Mouse (Mus musculus) embryonic facial prominence, embryonic 14.5 days (tissue): ENCODE results near the gene Gpr155. TPM values are rescaled to one million over a fixed set of nuclear protein-coding genes. Genes with fewer than 3 reads are reported as not detected.

Experiments used
- ATAC-seq: fragments of 200-750 bp; cut with Nextera tagmentation; 2 replicates; pipeline ENCODE4 v1.8.0; 2017; ENCODE audit warnings: low read depth, moderate number of reproducible peaks, moderate TSS enrichment
- DNase-seq: peaks from one replicate; pipeline ENCODE4 v3.0.0-alpha.2; 2015; ENCODE audit warnings: low spot score
- H3K27ac ChIP-seq: fragments of 300-500 bp; sonication (generic); replicated peaks from 2 replicates; pipeline ENCODE4 v1.5.1; 2014; ENCODE audit warnings: low read depth, mild to moderate bottlenecking, low read length, moderate library complexity
- H3K27me3 ChIP-seq: fragments of 300-500 bp; sonication (generic); replicated peaks from 2 replicates; pipeline ENCODE4 v1.6.1; 2014; ENCODE audit warnings: low read length; ENCODE audit not compliant: control insufficient read depth, insufficient read depth
- H3K36me3 ChIP-seq: fragments of 300-500 bp; sonication (generic); 2 replicates; pipeline ENCODE4 v1.6.1; 2014; ENCODE audit warnings: low read length, mixed read lengths; ENCODE audit not compliant: control insufficient read depth, insufficient read depth
- H3K4me1 ChIP-seq: fragments of 300-500 bp; sonication (generic); 2 replicates; pipeline ENCODE4 v1.6.1; 2014; ENCODE audit warnings: antibody characterized with exemption, low read length; ENCODE audit not compliant: control insufficient read depth, insufficient read depth
- H3K4me2 ChIP-seq: fragments of 300-500 bp; sonication (generic); 2 replicates; pipeline ENCODE4 v1.6.1; 2014; ENCODE audit warnings: low read depth, mild to moderate bottlenecking, low read length, moderate library complexity, mixed read lengths
- H3K4me3 ChIP-seq: fragments of 300-500 bp; sonication (generic); 2 replicates; pipeline ENCODE4 v1.5.1; 2014; ENCODE audit warnings: low read depth, mild to moderate bottlenecking, low read length
- H3K9ac ChIP-seq: fragments of 300-500 bp; sonication (generic); 2 replicates; pipeline ENCODE4 v1.6.1; 2014; ENCODE audit warnings: low read depth, mild to moderate bottlenecking, low read length, moderate library complexity, mixed read lengths
- H3K9me3 ChIP-seq: fragments of 300-500 bp; sonication (generic); 2 replicates; pipeline ENCODE4 v1.6.1; 2016; ENCODE audit warnings: low read length; ENCODE audit not compliant: control insufficient read depth
- WGBS: fragments of 180-500 bp; shearing (Covaris S2); extraction: QIAGEN DNeasy Blood & Tissue Kit; methylation state at CpG from one replicate; pipeline ENCODE4 v1.1.7; 2014; 5-methylcytosine and 5-hydroxymethylcytosine counted together
- polyA plus RNA-seq: library from polyadenylated mRNA; unstranded; fragments of >200 nt; fragmentation: Nextera tagmentation; extraction: Ambion mirVana; gene quantifications from 2 replicates; pipeline ENCODE4 v1.2.1, GENCODE M21; 2014

Gpr155 gene
- 7.1 and 7.9 TPM in 2 replicates for polyA plus RNA-seq

GRCm38 (mm10) chr2:73386356-73387046 is at the start of gene Gpr155:
Gpr155 (minus strand) TSS chr2:73386572.
- DNase-seq, result peak; percentile 99
- Histone ChIP-seq H3K36me3 (no peaks in the 10 kb centered on the region), H3K27me3 (no peaks in the 10 kb centered on the region), H3K9ac (peak within 1 kb of the TSS; percentile 67), H3K9me3 (no peaks in the 10 kb centered on the region), H3K27ac (peak within 1 kb of the TSS; percentile 81), H3K4me1 (peaks cover 3% of the 10 kb centered on the region; the same call in 1 of the 2 replicates), H3K4me2 (peak within 1 kb of the TSS; percentile 98), H3K4me3 (peak within 1 kb of the TSS; percentile 75)
- ATAC-seq, result peak; percentile 98
- WGBS, result 0% methylated on average over 23 of the region's 44 CpGs

GRCm38 (mm10) chr2:73435847-73436246 is 49.5 kb upstream of the Gpr155 start:
- no peaks in the 10 kb centered on the region for H3K27me3 ChIP-seq
- H3K9ac ChIP-seq, result no peak overlapping the region
- H3K36me3 ChIP-seq, result peaks cover 77% of the 10 kb centered on the region
- no peak overlapping the region for H3K4me2 ChIP-seq
- H3K9me3 ChIP-seq, result no peaks in the 10 kb centered on the region
- DNase-seq (no peak), ATAC-seq (no peak)
- no peak overlapping the region for H3K27ac ChIP-seq
- 93% methylated on average over 2 of the region's 2 CpGs for WGBS
- no peak overlapping the region for H3K4me3 ChIP-seq
- H3K4me1 ChIP-seq, result peaks cover 7% of the 10 kb centered on the region

- H3K27ac ChIP-seq, result peak overlapping the region; percentile 76
- H3K9ac ChIP-seq, result peak overlapping the region; percentile 5; the same call in 1 of the 2 replicates
- H3K4me2 ChIP-seq, result peak overlapping the region; percentile 45
- H3K9me3 ChIP-seq, result no peaks in the 10 kb centered on the region
- H3K4me3 ChIP-seq, result no peak overlapping the region; the same call in 1 of the 2 replicates
- peaks cover 7% of the 10 kb centered on the region for H3K4me1 ChIP-seq
- ATAC-seq (peak; percentile 60), DNase-seq (peak; percentile 82)
- WGBS, result 17% methylated on average over 14 of the region's 14 CpGs
- H3K36me3 ChIP-seq, result peaks cover 47% of the 10 kb centered on the region
- no peaks in the 10 kb centered on the region for H3K27me3 ChIP-seq
These were observed 45.6 kb upstream of the Gpr155 start for GRCm38 (mm10) chr2:73431959-73432396.

DNA sequence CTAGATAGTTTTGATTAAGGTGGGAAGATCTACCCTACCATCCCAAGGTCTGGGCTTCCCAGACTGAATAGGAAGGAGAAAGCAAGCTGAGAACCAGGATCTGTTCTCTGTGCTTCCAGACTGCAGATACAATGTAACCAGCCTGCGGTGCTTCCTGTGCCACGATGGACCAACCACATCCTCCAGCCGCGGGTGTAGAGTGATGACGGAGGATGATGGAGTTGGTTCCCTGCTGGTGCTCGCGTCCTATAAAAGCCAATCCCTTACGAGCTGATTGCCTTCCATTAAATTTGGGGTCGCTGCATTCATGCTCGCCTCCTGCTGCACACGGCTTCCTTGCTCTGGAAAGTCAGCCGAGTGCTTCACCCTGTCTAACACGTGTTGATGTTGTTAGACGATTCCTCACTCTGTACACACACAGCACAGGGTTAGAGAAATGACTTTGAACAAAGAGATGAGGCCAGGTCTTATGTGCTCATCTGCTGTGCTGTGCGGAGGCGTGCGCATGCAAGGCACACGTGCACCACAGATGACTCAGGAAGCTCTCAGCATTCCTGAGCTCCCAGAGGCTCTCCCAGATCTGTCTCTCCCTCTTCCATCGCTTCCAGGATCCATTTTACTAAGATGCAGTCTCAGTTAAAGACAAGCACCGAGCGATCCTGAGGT is 42.6 kb upstream of the Gpr155 start:
- ATAC-seq (peak; percentile 83; the same call in 1 of the 2 replicates), DNase-seq (peak; percentile 78)
- Histone ChIP-seq H3K27ac (peak overlapping the region; percentile 69), H3K9ac (no peak overlapping the region), H3K4me2 (no peak overlapping the region), H3K36me3 (peaks cover 19% of the 10 kb centered on the region), H3K9me3 (no peaks in the 10 kb centered on the region), H3K27me3 (no peaks in the 10 kb centered on the region), H3K4me3 (no peak overlapping the region), H3K4me1 (peaks cover 7% of the 10 kb centered on the region)
- WGBS, result 45% methylated on average over 21 of the region's 21 CpGs

- ATAC-seq, result no peak
- 36% methylated on average over 1 of the region's 1 CpGs for WGBS
- H3K36me3 ChIP-seq, result 0 out of 2 replicates have a peak, but pooled peaks cover 6% of the 10 kb centered on the region
- no peak for DNase-seq
- H3K9me3 ChIP-seq, result no peaks in the 10 kb centered on the region
- no peak overlapping the region for H3K4me3 ChIP-seq
- no peaks in the 10 kb centered on the region for H3K27me3 ChIP-seq
- no peak overlapping the region for H3K9ac ChIP-seq
- H3K4me1 ChIP-seq, result peaks cover 6% of the 10 kb centered on the region
- no peak overlapping the region for H3K4me2 ChIP-seq
- H3K27ac ChIP-seq, result no peak overlapping the region
These were observed 40.9 kb upstream of the Gpr155 start for GRCm38 (mm10) chr2:73427293-73427692.

DNA sequence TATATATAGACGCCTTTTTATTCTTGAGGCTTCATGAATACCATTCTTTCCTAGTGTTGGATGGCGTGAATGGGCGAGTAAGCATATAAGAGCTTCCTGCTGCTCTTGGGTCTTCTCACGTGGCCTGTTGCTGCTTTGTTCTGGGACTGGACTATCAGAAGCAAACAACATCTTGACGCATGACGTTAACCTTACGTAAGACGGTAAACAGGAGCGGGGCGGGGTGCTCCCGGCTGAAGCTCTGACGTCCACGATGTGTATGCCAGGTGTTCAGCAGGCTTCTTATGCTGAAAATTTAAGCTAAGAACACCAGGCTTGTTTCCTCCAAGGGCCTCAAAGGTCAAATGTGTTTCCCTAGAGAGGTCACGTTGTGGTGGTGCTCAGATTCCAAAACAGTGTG is 39.5 kb upstream of the Gpr155 start:
- no peaks in the 10 kb centered on the region for H3K27me3 ChIP-seq
- H3K9ac ChIP-seq, result no peak overlapping the region
- H3K36me3 ChIP-seq, result 0 out of 2 replicates have a peak, but pooled peaks cover 2% of the 10 kb centered on the region
- DNase-seq (no peak), ATAC-seq (no peak)
- no peak overlapping the region for H3K4me2 ChIP-seq
- no peaks in the 10 kb centered on the region for H3K4me1 ChIP-seq
- H3K4me3 ChIP-seq, result no peak overlapping the region
- H3K27ac ChIP-seq, result no peak overlapping the region
- H3K9me3 ChIP-seq, result no peaks in the 10 kb centered on the region
- WGBS, result 69% methylated on average over 14 of the region's 14 CpGs

GRCm38 (mm10) chr2:73419730-73420129 is 33.4 kb upstream of the Gpr155 start:
- Histone ChIP-seq H3K27me3 (no peaks in the 10 kb centered on the region), H3K4me3 (no peak overlapping the region), H3K36me3 (no peaks in the 10 kb centered on the region), H3K4me1 (no peaks in the 10 kb centered on the region), H3K9ac (no peak overlapping the region), H3K27ac (no peak overlapping the region), H3K9me3 (no peaks in the 10 kb centered on the region), H3K4me2 (no peak overlapping the region)
- ATAC-seq, result no peak
- no peak for DNase-seq
- 66% methylated on average over 7 of the region's 7 CpGs for WGBS

DNA sequence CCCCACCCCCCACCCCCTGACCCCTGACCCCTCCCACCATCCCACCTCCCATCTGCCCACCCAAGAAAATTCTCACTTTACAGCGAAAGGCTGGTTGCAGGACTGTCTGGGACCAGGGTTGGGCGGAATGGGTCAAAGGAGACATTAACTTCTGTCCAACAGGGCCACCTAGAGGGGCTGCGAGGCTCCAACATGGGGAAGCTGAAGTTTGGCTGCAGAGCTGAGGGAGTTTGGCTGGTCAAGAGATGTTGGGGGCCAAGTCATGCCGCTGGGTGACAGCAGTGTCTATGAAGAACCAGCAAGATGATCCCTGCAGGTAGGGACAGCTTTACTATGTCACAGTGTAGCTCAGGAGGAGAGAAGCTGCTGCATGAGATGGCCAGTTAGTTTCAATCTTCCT is 32.9 kb upstream of the Gpr155 start:
- H3K4me1 ChIP-seq, result no peaks in the 10 kb centered on the region
- H3K27ac ChIP-seq, result no peak overlapping the region
- no peak overlapping the region for H3K4me2 ChIP-seq
- no peaks in the 10 kb centered on the region for H3K27me3 ChIP-seq
- H3K9me3 ChIP-seq, result no peaks in the 10 kb centered on the region
- no peak overlapping the region for H3K9ac ChIP-seq
- 37% methylated on average over 4 of the region's 4 CpGs for WGBS
- DNase-seq (no peak), ATAC-seq (no peak)
- no peak overlapping the region for H3K4me3 ChIP-seq
- H3K36me3 ChIP-seq, result no peaks in the 10 kb centered on the region
